Mouse (Mus musculus) myocyte (in vitro differentiated cells): ENCODE measurements around the gene Grem2.

Experiments used
- CEBPB ChIP-seq: IDR thresholded peaks from 2 replicates; pipeline ENCODE4 v1.6.1; 2011; ENCODE audit warnings: mild to moderate bottlenecking, moderate library complexity; ENCODE audit not compliant: poor library complexity, insufficient read depth, severe bottlenecking
- E2F4 ChIP-seq: IDR thresholded peaks from one replicate; pipeline ENCODE4 v1.6.1; 2011; ENCODE audit warnings: mild to moderate bottlenecking, control low read depth, moderate library complexity; ENCODE audit not compliant: insufficient read depth
- MAX ChIP-seq: IDR thresholded peaks from one replicate; pipeline ENCODE4 v1.6.1; 2011; ENCODE audit warnings: low read depth, mild to moderate bottlenecking, control low read depth
- MYOD1 ChIP-seq, 3 experiments: IDR thresholded peaks; one replicate each; pipeline ENCODE4 v1.6.1; 2011; ENCODE audit warnings: control low read depth in 2 of 3, low read depth in 2 of 3, mild to moderate bottlenecking in 2 of 3, moderate library complexity in 1 of 3; ENCODE audit not compliant: insufficient read length in 2 of 3, control insufficient read depth in 1 of 3
- MYOG ChIP-seq, 3 experiments: IDR thresholded peaks; one replicate each; pipeline ENCODE4 v1.6.1; 2011; ENCODE audit warnings: control low read depth in 2 of 3, low read depth in 2 of 3, mild to moderate bottlenecking in 2 of 3; ENCODE audit not compliant: insufficient read length in 2 of 3, control insufficient read depth in 1 of 3, insufficient read depth in 1 of 3
- POLR2A ChIP-seq: IDR thresholded peaks from one replicate; pipeline ENCODE4 v1.6.1; 2011; ENCODE audit warnings: low read depth, mild to moderate bottlenecking, control low read depth, moderate library complexity; ENCODE audit not compliant: insufficient read length
- POLR2AphosphoS2 ChIP-seq: IDR thresholded peaks from one replicate; pipeline ENCODE4 v1.6.1; 2011; ENCODE audit warnings: low read depth, control low read depth; ENCODE audit not compliant: insufficient read length
- TCF12 ChIP-seq: IDR thresholded peaks from one replicate; pipeline ENCODE4 v1.6.1; 2011; ENCODE audit warnings: mild to moderate bottlenecking, control low read depth; ENCODE audit not compliant: poor library complexity, insufficient read depth, severe bottlenecking
- TCF3 ChIP-seq: IDR thresholded peaks from one replicate; pipeline ENCODE4 v1.6.1; 2011; ENCODE audit warnings: low read depth, control low read depth; ENCODE audit not compliant: insufficient read length
- USF1 ChIP-seq: IDR thresholded peaks from one replicate; pipeline ENCODE4 v1.6.1; 2011; ENCODE audit warnings: low read depth, mild to moderate bottlenecking, control low read depth, moderate library complexity

GRCm38 (mm10) chr1:174908232-174908631 is 13.4 kb downstream of the Grem2 start:
- TF ChIP-seq POLR2A: no peak
- TF ChIP-seq TCF12: no peak
- no peak for TF ChIP-seq E2F4
- no peak for TF ChIP-seq CEBPB
- no peak for TF ChIP-seq MYOD1 (IDR thresholded peaks at IDR 0.05; ENCODE audit: control insufficient read depth in 1 of 3, insufficient read length in 2 of 3, low read depth in 2 of 3)
- TF ChIP-seq POLR2AphosphoS2: no peak
- TF ChIP-seq MAX: no peak
- TF ChIP-seq TCF3: no peak
- no peak for TF ChIP-seq USF1
- TF ChIP-seq MYOG (IDR thresholded peaks at IDR 0.05; ENCODE audit: control insufficient read depth in 1 of 3, insufficient read depth in 1 of 3, insufficient read length in 2 of 3, low read depth in 2 of 3): no peak
